Mouse (Mus musculus): ENCODE measurements around the gene Itga9. TPM values are rescaled to one million over a fixed set of nuclear protein-coding genes. Genes with fewer than 3 reads are reported as not detected.
"Not testable (repeated sequence)": the region's sequence is repeated elsewhere in the genome, so short reads cannot be mapped to it uniquely, and the experiment has no call there.

The Itga9 gene
- total RNA-seq, 1 experiment from 2014 or later: not detected

DNA sequence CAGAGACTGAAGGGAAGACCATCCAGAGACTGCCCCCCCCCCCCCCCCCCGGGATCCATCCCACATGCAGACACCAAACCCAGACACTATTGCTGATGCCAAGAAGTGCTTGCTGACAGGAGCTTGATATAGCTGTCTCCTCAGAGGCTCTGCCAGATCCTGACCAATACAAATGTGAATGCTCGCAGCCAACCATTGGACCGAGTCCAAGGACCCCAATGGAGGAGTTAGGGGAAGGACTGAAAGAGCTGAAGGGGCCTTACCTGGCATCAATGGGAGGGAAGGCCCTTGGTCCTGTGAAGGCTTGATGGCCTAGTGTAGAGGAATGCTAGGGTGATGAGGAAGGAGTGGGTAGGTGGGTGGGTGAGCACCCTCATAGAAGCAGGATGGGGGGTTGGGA is 6.1 kb upstream of the Itga9 start:
- ATAC-seq (replicated peaks; ENCODE audit: insufficient number of reproducible peaks, low FRiP score, low TSS enrichment, poor library complexity, severe bottlenecking): not testable (repeated sequence)

DNA sequence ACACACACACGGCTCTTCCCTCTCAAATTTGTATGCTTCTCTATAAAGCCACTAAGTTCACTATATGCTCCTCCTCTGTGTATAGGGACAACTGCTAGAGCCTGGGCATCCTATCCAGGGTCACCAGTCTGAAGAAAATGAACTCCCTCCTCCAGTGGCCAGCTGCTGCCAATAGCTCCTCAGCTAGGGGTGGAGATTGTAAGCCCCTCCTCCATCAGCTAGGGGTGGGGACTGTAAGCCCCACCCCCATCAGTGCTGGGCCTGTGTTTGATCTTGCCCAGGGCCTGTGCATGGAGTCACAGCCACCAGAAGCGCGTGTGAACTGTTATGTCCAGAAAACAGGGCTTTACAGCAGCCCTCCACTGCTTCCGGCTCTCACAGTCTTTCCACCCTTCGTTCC is 3.9 kb upstream of the Itga9 start:
- no peak for ATAC-seq (replicated peaks; ENCODE audit: insufficient number of reproducible peaks, low FRiP score, low TSS enrichment, poor library complexity, severe bottlenecking)

GRCm38 (mm10) chr9:118606817-118607371 is 404 bp downstream of the Itga9 start:
- no peak for ATAC-seq (replicated peaks; ENCODE audit: insufficient number of reproducible peaks, low FRiP score, low TSS enrichment, poor library complexity, severe bottlenecking)

DNA sequence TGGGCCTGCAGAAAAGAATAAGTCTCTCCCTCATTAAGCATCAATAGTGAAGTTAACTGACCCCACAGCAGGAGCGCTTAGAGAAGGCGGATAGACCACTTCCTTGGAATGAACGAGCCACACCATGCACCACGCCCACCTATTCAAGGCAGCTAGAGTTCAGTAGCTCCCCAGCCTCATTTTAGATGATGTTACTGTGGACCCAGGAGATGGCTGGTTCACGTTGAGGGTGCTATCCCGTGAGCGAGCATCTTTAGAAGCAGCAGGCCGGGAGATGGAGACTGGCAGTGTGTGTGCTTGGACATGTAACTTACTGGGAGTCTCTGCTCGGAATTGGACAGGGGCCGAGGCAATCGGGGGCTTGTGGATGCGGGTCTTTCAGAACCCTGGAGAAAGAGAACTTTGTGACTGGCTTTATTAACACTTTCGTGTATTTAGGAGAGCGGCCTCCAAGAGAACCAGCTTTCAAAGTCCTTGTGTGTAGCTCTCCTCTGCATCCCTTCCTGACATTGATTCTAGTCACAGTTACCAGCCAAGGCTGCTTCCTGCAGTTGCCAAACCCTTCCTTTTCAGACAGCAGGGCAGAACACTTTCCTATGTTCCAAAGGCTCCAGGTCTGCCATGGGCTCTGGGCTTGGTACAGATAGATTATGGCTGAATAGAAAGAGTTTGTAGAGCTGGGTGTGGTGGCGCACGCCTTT is 1.4 kb downstream of the Itga9 start:
- no peak for ATAC-seq (replicated peaks; ENCODE audit: insufficient number of reproducible peaks, low FRiP score, low TSS enrichment, poor library complexity, severe bottlenecking)

GRCm38 (mm10) chr9:118608556-118608955 is 2.1 kb downstream of the Itga9 start:
- ATAC-seq (replicated peaks; ENCODE audit: insufficient number of reproducible peaks, low FRiP score, low TSS enrichment, poor library complexity, severe bottlenecking): no peak

GRCm38 (mm10) chr9:118610060-118610459 is 3.6 kb downstream of the Itga9 start:
- ATAC-seq (replicated peaks; ENCODE audit: insufficient number of reproducible peaks, low FRiP score, low TSS enrichment, poor library complexity, severe bottlenecking): no peak

DNA sequence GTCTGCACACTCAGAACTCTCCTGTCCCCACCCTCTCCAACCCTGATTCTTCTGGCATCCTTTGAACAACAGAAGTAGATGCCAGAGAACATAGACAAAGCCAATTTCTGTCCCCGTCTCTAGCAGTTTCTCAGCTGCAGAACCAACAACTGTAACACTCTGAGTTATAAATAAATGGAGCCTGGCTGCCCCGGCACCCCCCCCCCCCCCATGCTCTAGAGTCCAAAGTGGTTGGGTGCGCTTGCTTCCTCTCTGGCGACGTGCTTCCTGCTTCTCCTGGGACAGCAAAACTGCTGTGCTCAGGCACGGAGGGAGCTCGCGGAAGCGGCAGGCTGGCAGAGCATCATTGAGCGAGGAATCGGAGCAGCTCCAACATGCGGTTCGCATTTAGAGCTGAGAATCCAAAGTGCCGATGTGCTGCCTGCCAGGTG is 4.6 kb downstream of the Itga9 start:
- ATAC-seq (replicated peaks; ENCODE audit: insufficient number of reproducible peaks, low FRiP score, low TSS enrichment, poor library complexity, severe bottlenecking): no peak

DNA sequence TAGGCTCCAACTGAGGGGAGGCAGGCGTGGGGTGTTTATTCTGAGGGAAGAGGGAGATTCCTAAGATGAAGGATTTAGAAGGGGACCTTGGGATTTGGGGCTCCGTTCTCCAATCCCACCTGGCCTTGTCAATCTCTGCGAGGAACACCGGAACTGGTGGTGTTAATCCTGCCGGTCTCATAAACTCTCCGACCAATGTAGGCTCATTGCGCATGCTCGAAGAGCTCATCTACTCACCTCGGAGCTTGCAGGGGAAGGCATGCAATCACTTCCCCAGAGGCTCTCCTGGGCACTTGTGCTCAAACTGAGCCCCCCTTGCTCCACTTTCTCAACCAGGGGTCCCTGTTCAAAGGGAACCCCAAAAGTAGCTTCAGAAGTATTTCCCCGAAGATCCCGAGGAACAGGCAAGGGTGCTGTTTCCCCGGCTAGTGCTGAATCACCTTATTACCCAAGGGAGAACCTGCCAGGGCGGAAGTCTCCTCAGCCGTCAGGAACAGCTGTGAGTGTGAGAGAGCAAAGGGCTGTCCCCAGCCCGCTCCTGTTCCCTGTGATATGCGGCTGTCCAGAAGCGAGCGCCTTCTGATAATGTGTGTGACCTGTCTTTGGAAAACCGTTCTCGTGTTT is 5.6 kb downstream of the Itga9 start:
- no peak for ATAC-seq (replicated peaks; ENCODE audit: insufficient number of reproducible peaks, low FRiP score, low TSS enrichment, poor library complexity, severe bottlenecking)

DNA sequence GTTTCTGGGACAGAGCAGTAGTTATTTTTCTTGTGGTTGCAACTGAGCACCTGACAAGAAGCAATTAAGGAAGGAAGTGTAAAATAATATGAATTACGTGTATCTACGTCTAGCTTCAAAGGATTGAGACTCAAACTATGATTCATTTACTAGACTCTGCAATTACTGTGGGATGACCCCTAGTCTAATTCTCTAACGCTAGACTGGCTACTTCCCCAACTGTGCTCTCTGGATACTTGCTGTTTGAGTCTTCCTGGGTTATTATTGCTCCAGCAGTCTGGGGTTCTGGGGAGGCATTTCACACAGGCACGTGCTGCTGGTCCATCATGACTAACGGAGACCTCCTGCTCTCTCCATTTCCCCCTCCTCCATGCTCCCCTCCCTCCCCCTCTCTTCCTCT is 10.7 kb downstream of the Itga9 start:
- no peak for ATAC-seq (replicated peaks; ENCODE audit: insufficient number of reproducible peaks, low FRiP score, low TSS enrichment, poor library complexity, severe bottlenecking)

DNA sequence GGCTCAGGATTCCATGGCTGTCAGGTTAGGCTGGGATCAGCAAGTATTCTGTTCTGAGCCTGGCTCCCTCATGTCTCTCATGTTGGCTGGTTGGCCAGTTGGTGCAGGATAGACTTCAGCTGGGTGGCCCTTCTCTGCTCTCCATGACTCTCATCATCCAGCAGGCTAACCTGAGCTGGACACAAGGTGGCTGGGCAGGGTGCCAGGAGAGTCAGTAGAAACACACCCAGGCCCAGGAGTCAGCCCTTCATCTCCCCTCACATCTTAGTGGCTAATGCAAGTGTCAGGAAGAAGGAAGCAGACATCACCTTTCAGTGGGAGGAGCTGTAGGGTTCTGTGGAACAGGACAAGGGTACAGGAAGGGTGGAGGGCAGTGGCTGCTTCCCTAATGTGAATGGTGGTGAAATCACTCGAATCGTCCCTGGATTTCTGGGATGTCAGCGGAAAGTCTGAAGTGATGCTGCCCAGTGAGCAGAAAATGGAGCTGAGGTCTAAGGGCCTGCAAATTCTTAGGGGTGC is 12.3 kb downstream of the Itga9 start:
- no peak for ATAC-seq (replicated peaks; ENCODE audit: insufficient number of reproducible peaks, low FRiP score, low TSS enrichment, poor library complexity, severe bottlenecking)

DNA sequence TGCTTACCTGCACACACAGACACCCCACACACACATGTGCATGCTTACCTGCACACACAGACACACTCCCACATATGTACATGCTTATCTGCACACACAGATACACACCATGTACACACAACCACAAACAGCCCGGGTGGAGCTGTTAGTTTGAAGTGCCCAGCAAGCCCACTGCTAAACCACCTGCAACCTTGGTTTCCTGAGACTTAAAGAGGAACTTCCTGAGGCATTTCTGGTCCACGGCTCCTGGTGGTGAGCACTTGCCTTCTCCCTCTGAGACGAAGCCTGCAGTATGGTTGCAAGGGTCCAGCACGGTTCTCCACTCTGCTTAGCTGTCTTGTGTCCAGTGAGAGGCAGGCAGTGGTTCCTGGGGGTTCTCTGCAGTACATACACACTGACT is 14.3 kb downstream of the Itga9 start:
- ATAC-seq (replicated peaks; ENCODE audit: insufficient number of reproducible peaks, low FRiP score, low TSS enrichment, poor library complexity, severe bottlenecking): no peak

- ATAC-seq (replicated peaks; ENCODE audit: insufficient number of reproducible peaks, low FRiP score, low TSS enrichment, poor library complexity, severe bottlenecking): no peak
Measured at GRCm38 (mm10) chr9:118621691-118622090, 15.2 kb downstream of the Itga9 start.

GRCm38 (mm10) chr9:118622376-118623166 is 16.1 kb downstream of the Itga9 start:
- no peak for ATAC-seq (replicated peaks; ENCODE audit: insufficient number of reproducible peaks, low FRiP score, low TSS enrichment, poor library complexity, severe bottlenecking)

DNA sequence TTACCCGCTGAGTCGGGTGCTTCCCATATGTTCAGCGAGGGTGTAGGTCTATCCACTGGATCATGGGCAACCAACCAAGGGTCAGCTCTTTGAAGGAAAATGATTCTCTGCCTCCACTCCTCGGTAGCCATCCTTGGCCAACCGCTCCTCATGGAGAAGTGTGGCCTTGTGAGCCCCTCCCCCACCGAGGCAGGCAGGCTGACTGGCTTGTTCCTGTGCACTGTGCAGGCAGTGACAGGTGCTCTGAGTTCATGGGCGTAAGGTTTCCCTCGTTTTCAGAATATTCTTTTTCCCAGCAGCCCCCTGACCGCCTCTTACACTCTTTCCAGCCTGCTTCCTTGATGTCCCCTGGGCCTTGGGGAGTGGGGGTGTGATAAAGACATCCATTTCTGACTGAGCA is 17.0 kb downstream of the Itga9 start:
- ATAC-seq (replicated peaks; ENCODE audit: insufficient number of reproducible peaks, low FRiP score, low TSS enrichment, poor library complexity, severe bottlenecking): no peak

DNA sequence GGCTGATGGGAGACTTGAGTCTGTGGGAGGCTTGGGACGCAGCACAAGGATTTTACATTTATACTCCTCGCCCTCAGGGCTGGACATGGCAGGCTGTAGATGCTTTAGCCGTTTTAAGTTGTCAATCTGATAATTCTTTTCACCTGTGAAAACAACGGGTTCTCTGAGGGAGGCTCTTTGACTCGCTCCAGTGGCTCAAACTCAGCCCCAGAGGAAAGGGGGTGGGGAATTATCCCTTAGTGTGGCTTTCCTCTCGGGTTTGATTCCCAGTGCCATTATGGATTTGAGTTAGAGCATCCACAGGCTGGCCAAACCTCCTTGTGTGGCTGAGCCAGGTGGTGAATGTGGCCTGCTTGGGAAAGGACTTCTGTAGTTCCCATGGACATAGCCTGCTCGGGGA is 17.7 kb downstream of the Itga9 start:
- ATAC-seq (replicated peaks; ENCODE audit: insufficient number of reproducible peaks, low FRiP score, low TSS enrichment, poor library complexity, severe bottlenecking): no peak

DNA sequence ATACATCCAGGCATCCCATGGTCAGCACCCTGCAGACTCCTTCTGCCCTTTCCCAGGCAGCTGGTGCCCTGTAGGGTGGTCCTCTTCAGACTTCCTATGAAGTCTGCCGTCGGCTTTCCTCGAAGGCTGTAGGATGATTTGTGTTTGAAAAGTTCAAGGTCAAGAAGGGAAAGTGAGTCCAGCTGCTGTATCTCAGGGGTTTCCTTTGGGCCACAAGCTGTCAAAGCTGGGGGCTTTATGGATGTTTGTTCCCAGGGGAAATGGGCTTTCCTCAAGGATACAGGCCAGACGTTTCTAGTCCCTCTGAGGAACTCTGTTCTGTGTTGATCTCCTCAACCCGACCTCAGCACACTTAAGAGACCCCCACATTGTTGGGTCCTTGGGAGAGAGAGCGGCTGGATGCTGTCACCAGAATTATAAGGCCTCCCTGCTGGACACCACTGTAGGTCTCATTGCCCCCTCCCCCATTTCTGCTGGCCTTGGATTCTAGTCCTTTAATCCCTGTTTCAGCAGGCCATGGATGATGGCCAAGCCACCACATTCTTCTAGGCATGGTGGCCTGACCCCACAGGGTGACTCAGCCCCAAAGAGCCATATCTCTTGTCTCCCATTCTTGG is 23.4 kb downstream of the Itga9 start:
- ATAC-seq (replicated peaks; ENCODE audit: insufficient number of reproducible peaks, low FRiP score, low TSS enrichment, poor library complexity, severe bottlenecking): no peak

GRCm38 (mm10) chr9:118631775-118632757 is 25.6 kb downstream of the Itga9 start:
- ATAC-seq (replicated peaks; ENCODE audit: insufficient number of reproducible peaks, low FRiP score, low TSS enrichment, poor library complexity, severe bottlenecking): no peak

- no peak for ATAC-seq (replicated peaks; ENCODE audit: insufficient number of reproducible peaks, low FRiP score, low TSS enrichment, poor library complexity, severe bottlenecking)
Measured at GRCm38 (mm10) chr9:118632758-118633143, 26.3 kb downstream of the Itga9 start.
